Mouse (Mus musculus) skeletal muscle tissue, postnatal 0 days (tissue): Measurements from ENCODE around the gene Myocd. TPM values are rescaled to one million over a fixed set of nuclear protein-coding genes. Genes with fewer than 3 reads are reported as not detected.

ENCODE experiments used
- polyA plus RNA-seq: library from polyadenylated mRNA; unstranded; fragments of >200 nt; fragmentation: Nextera tagmentation; extraction: Ambion mirVana; gene quantifications from 2 replicates; pipeline ENCODE4 v1.2.1, GENCODE M21; 2015

Gene Myocd
- 1.2 and 1.7 TPM in 2 replicates for polyA plus RNA-seq

GRCm38 (mm10) chr11:65269851-65270473 is at the start of gene Myocd:
Gene Myocd (minus strand): TSS chr11:65269989.

GRCm38 (mm10) chr11:65162767-65163120 is 107.0 kb downstream of the Myocd start, which contains the start of gene Arhgap44:
Gene Arhgap44 (minus strand): TSS chr11:65162961.

DNA sequence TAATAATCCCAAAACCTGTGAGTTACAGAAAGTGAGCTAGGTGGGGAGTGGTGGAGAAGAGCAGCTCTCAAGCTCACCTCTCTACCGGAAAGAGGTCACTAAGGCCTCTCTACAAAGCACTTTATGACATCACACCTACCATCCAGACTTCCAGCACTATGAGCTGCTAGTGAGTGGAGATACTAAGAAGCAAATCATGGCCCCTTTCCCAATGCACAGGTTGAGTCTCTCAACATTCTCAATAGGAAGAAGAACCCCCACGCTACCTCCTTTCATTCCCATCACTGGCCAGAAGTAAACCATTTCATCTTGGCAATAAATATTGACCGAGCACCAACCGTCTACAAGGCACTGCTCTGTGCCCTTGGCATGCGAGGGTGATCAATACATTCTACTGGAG is 110.0 kb downstream of the Myocd start, which contains the start of gene 1700086D15Rik:
Gene 1700086D15Rik, minus strand, starts transcription at position 101 of the 400 bp plus-strand sequence.

Other genes with a start within 250 kb of the Myocd start
- gene 1700086D15Rik, start 110.1 kb downstream of the Myocd start, polyA plus RNA-seq, result not detected in 2 replicates
- 2.5 and 2.8 TPM in 2 replicates for gene Arhgap44, start 107.0 kb downstream of the Myocd start, polyA plus RNA-seq